Mouse (Mus musculus) layer of hippocampus, postnatal 14 days (tissue): ENCODE data around the gene Frmd4a. TPM values are rescaled to one million over a fixed set of nuclear protein-coding genes. Genes with fewer than 3 reads are reported as not detected.
A peak's percentile ranks its signal among the peaks of the same experiment; 100 is the strongest.

Experiments
- DNase-seq, 2 experiments: peaks; one replicate each; pipeline ENCODE4 v3.0.0; 2021 to 2022; ENCODE audit warnings: low spot score in 2 of 2, mixed read lengths in 1 of 2
- total RNA-seq, 2 experiments: library from RNA; stranded (reverse); gene quantifications; 2 replicates each; pipeline ENCODE4 v1.2.3; 2021

Frmd4a gene
- total RNA-seq, 2 experiments from 2014 or later: 115 to 121 TPM

GRCm38 (mm10) chr2:4380926-4381325 is 363.4 kb downstream of the Frmd4a start:
- no peak for DNase-seq

GRCm38 (mm10) chr2:4386468-4386867 is 369.0 kb downstream of the Frmd4a start:
- DNase-seq: no peak

- DNase-seq: no peak
Observed at GRCm38 (mm10) chr2:4389330-4389729, 371.8 kb downstream of the Frmd4a start.

- DNase-seq: no peak
Observed at GRCm38 (mm10) chr2:4391091-4391490, 373.6 kb downstream of the Frmd4a start.

DNA sequence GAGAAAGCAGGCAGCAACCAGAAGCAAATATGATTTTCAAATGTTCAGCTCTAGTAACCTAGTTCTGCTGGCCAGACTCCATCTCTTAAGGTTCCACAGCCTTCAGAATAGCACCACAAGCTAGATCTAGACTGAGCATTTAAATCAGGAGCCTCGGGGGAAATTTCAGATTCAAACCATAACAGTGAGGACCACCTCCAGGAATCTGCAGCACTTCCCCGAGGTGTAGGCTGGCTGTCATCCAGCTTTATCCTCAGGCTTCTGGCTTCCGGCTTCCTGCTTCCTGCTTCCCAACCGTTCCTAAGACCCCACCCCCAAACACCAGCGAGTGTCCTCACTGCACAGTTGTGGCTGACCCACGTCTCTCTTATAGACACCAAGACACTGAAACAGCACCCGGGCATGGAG is 374.2 kb downstream of the Frmd4a start:
- no peak for DNase-seq

- no peak for DNase-seq
Observed at GRCm38 (mm10) chr2:4393046-4393445, 375.5 kb downstream of the Frmd4a start.

DNA sequence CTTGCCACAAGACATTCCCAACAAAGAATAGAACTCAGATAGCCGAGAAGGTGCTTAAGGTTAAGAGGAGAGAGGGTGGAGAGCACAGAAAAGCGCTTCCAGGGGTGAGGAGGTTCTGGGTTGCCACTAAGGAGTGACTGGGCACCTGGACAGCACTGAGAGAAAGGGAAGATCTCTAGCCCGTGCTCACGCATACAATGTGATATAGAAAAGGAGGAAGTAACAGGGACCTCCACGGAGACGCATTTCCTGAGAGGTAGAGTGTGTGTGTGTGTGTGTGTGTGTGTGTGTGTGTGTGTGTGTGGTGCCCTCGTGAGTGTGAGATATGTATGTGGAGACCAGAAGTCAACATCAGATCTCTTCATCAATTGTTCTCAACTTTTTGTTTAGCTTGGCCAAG is 377.1 kb downstream of the Frmd4a start:
- no peak for DNase-seq

- DNase-seq: no peak
Observed at GRCm38 (mm10) chr2:4399721-4400120, 382.2 kb downstream of the Frmd4a start.

- DNase-seq: peak; percentile 36 to 50
Observed at GRCm38 (mm10) chr2:4400771-4401596, 383.5 kb downstream of the Frmd4a start.

GRCm38 (mm10) chr2:4401597-4402581 is 384.4 kb downstream of the Frmd4a start:
- DNase-seq: peak; percentile 39 to 44

GRCm38 (mm10) chr2:4406977-4407376 is 389.5 kb downstream of the Frmd4a start:
- peak; percentile 43 to 49 for DNase-seq

DNA sequence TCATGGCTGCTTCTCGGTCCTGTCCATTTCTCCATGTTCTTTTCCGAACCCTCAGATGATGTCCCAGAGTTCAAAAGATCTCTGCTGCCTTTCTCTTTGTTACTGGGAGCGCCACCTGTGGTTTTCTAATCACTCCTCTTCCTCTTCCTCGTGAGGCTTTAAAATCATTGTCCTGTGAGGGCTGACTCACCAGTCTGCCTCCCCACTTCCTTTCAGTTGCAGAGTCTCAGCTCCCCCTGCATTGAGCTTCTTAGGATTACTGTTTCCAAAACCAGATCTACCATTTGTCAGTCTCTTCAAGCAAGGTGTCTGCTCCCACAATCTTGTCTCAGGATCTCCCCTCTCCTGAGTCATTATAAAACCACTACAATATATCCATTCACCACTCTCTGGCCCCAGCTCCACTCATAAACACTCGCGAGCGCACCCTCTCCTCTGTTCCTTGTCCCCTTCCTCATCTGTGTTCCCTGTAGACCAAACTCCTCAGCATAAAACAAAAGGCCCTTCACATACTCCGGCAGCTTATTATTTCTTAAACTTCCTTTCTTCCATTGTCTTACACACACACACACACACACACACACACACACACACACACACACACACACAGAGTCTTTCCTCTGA is 392.4 kb downstream of the Frmd4a start:
- no peak for DNase-seq

GRCm38 (mm10) chr2:4412870-4413595 is 395.5 kb downstream of the Frmd4a start:
- peak in 1 of 2 experiments; percentile 42 for DNase-seq

DNA sequence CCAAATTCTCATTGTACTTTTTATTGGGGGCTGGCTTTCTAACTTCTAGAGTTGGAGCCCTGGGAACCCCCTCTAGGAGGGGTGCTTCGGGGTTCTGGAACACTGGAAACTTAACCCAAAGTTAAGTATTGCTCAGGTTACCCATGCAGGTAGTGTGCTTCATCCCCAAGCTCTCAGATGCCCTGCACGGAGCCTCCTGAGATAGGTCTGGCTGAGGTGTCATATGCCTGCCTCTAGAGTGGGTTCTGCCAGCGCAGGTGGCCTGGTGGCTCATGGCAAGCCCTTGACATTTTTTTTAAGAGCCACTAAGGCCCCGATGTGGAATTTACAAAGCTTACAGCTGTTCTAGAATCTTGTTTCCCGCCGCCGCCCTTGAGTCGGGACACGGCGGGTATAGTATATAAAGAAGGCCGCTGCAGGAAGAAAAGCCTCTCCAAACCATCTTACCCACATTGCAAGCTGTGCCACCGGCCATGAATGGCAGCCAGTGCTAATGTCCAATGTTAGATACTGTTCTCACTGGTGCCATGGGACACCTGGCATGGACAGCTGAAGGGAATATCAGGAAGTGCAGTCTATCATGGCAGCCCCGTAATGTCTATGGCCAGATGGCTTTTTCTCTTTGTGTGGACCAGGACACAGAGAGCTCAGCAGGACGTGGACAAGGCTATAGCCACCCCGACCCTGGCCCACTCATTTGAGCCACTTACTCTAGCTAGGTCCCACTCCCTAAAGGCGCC is 396.2 kb downstream of the Frmd4a start:
- no peak for DNase-seq

DNA sequence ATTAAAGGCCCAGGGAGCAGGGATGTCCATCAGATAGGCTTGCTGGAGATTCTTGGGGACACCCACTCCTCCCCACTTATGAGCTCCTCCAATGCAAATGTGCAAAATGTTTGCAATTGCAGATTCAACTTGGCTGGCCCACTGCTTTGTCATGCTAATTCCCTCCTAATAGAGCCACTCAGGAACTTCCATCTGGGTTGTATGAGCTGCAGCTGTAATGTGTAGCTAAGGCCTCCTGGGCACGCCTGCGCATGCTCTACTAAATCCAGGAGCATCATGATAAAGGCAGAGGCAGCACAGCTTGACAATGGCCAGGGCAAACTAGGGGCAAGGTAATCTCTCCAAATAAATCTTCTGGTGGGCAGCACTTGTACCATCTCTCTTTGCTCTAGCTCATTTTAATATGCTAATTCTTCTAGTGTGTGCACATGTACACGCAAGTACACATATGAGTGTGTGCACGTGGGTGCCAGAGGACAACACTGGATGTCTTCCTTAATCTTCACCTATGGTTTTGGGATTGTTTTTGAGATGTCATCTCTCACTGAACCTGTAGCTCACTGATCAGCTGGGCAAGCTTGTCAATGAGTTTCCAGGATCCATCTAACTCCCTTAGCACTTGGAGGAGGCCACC is 403.3 kb downstream of the Frmd4a start:
- DNase-seq: no peak

DNA sequence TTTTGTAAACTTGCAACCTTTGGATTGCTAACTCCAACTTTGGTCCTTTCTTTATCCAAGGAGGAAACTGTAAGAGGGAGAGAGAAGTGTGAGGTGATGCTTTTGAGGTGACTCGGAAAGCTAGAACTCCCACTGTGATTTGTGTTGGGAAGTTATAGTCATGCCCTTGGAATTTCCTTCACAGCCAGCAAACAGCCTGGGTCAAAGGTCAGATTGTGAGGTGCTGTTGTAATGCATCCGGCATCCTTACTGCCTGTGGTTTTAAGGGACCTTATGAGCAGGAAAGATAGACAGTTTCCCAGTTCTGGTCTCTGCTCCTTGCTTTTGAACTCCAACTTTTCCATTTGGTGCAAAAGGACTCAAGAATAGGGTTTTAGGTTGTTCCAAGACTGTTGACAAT is 404.2 kb downstream of the Frmd4a start:
- DNase-seq: no peak

DNA sequence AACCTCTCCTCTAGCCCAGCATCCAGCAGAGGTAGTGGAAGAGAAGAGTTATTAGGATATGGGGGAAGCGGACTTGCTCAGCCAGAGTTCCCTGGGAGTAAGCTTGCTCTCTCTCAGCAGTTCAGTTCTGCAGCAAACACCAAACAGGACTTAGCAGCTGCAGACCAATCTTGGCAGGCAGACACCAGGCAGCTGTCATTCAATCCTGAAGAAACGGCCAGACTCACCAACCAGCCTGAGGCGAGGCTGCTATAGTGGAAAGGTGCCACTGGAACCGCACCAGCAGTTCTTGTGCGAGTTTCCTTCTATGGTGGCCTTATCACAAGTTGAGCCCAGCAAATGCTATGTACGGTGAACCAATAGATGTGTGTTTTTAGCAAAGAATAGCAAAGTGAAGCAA is 406.4 kb downstream of the Frmd4a start:
- DNase-seq: no peak

GRCm38 (mm10) chr2:4428407-4428855 is 410.9 kb downstream of the Frmd4a start:
- DNase-seq: no peak

DNA sequence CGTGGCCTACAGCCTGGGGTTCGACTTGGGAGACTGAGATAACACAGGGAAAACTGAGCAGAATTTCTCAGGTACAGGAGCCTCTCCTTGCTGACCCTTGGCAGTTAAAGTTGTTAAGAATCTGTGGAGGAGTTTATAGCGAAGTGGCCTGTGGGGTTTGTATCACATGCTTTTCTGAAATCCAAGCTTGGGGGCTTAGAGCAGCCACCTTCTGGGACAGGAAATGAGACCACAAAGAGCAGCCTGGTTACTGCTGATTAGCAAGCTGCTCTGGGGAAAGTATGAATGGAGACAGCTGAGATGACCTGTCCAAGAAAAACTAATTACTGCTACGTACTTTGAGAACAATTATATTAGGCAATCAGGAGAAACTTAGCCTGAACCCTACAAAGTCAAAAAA is 415.6 kb downstream of the Frmd4a start:
- DNase-seq: no peak
